Mouse (Mus musculus): Measurements from ENCODE around the gene Tcte1.
A peak's percentile ranks its signal among the peaks of the same experiment; 100 is the strongest.

The Tcte1 gene

DNA sequence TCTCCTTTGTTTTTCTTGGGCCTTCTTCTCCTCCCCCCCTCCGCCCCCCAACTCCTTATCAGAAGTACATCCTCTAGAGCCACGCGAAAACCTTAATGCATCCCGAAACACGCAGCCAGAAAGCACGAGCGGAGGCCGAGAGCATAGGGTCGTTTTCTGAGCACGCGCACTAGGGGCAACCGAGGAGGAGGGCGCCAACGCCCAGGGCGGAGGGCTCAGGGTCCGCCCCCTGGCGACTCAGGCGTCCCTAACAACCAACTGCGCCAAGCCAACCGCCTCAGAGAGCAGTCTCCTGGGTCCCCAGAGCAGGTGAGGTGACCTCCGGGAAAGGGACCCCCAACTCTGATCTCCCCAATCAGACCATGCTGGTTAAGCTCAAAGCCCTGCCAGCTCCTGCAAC, at the start of gene Tcte1:
Tcte1 (plus strand) TSS at position 172 of the 400 bp plus-strand sequence.
- peak; percentile 78 for DNase-seq (ENCODE audit: low read depth, low spot score)

DNA sequence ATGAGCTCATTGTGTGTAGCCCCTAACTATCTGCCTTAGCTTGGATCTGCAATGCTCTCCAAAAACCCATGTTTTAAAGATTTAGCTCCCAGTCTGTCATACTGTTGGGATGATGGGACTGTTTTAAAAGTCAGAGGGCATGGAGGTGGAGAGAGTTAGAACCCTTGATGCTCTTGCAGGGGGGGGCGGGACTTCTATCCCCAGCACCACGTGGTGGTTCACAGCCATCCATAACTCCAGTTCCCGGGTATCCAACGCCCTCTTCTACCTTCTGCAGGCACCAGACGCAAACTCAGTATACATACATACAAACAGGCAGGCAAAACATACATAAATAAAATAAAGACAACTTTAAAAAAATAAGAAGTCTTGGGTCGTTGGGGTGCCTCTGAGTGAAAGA, 49.6 kb upstream of the Tcte1 start:
- DNase-seq (ENCODE audit: low read depth, low spot score), result no peak

DNA sequence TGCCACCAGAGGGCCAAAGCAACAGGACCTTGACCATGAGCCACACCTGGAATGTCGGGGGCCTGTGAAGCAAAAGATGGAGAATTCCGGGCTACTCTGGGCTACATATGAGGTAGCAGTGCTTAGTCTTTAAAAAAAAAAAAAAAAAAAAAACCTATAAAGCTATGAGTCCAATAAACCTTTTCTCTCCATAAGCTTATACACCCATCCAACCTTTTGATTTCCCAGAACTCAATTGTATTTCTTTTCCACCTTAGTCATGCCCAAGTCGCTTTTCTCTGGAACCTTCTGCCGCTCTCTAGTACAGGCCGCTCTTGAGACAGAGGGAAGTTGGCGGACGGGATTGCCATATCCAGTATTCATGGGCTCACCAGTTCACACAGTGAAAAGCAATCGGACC, 49.1 kb upstream of the Tcte1 start:
- DNase-seq (ENCODE audit: low read depth, low spot score), result no peak

DNA sequence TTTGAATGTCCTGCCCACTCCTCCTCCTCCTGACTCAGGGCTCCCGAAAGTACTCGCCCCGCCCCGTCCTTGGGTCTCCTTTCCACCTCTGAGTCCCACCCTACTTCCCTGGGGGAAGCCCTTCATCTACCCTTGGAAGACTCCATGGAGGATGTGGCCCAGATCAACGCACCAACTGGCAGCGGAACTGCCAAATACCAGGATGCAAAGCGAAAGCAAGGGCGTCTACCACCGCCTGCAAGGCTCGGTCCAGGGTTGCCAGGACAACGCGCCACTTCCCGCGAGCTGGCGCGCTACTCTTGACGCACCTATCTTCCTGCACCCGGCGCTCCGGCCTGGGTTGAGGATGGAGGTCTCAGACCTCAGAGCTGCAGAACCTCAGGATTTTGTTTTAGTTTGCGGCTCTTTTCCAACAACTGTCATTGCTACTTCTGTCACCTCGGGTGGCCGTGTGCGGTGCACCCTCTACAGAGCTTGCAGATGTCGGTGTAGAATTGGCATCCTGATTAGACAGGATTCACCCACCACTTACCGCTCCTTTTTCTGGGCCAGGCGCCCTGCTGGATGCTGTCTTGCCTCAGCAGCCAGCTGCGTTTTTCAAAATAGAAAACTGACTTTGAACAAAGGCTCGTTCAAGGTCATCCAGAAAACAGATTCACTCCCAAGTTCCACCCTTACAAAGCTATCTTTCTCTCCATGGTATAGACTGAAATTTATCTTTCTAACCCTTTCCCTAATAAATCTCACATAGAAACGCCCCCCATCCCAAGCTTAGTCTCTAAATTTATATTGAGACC, 48.4 kb upstream of the Tcte1 start, which contains the start of gene Spats1:
Spats1 (minus strand) TSS at position 747 of the 797 bp plus-strand sequence.
- DNase-seq (ENCODE audit: low read depth, low spot score), result peak; percentile 64

DNA sequence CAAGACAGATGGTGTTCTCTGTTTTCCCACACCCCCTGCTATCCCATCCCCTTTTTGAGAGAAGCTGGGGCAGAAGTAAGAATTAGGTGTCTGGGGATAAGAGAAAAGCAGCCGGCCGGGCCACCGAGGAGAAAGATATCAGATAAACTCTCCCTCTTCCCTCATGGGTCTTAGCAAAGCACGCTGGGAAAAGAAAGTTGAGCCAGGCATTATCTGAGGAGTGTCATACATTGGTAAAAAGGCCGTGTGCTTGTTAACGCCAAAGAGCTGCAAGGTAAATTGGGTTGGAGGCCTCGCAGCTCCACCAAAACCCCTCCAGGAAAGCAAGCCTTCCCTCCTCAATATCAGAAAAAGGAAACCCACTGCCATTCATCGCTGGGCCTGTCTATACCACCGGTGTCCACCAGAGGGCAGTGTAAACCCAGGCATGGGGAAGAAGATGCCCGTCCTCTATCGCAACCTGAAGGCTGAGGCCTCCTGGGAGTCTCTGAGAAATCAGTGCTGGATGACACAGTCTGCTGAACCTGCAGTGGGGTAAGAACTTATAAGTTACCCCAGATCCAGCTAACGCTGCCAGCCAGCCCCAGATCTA, 44.9 kb upstream of the Tcte1 start:
- DNase-seq (ENCODE audit: low read depth, low spot score), result peak; percentile 84

DNA sequence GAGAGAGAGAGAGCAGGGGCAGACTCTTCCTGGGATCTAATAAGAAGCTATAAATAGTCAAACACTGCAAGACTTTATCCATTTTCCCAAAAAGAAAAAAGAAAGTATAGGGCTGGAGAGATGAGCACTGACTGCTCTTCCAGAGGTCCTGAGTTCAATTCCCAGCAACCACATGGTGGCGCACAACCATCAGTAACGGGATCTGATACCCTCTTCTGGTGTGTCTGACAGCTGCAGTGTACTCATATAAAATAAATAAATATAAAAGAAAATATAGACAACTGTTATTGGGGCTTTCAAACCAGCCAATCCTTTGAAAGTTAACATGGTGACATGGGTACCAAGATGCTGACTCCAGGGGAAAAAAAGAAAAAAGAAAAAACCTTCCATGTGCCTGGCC, 42.8 kb upstream of the Tcte1 start:
- no peak for DNase-seq (ENCODE audit: low read depth, low spot score)

DNA sequence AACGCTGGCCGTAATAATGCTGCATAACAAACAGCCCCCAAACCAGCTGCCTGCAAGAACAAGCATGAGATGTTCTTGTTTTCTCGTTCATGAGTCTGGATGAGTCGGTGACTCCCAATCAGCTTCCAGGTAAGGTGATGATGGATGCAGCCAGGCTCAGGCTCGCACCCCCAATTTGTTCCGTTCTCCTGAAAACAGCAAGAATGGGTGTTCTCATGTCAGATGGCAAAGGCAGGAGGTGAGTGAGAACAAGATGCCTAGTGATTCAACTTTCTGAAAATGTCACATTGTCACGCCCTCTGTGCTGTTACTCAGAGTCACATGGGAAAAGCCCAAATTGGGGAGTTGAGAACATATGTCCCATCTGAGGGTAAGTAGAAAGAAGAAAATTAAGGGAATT, 37.7 kb upstream of the Tcte1 start:
- DNase-seq (ENCODE audit: low read depth, low spot score), result no peak

DNA sequence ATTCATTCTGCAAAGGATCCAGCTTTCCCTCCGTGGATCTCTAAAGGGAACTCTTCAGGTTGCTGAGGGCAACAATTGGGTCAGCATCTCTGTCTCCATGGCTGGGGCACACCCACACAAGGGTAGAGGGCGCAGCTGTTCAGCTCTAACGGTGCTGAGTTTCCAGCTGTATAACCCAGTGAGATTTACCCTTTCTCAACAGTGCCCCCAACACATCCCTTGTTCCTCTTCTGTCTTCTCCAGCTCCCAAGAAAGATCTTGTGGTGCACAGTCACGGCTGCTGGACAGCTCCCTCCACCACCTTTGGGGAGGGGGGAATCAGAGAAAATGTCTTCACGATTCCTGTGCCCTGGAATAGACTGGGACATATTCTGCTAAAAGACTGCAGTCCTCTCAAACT, 36.0 kb upstream of the Tcte1 start:
- no peak for DNase-seq (ENCODE audit: low read depth, low spot score)

DNA sequence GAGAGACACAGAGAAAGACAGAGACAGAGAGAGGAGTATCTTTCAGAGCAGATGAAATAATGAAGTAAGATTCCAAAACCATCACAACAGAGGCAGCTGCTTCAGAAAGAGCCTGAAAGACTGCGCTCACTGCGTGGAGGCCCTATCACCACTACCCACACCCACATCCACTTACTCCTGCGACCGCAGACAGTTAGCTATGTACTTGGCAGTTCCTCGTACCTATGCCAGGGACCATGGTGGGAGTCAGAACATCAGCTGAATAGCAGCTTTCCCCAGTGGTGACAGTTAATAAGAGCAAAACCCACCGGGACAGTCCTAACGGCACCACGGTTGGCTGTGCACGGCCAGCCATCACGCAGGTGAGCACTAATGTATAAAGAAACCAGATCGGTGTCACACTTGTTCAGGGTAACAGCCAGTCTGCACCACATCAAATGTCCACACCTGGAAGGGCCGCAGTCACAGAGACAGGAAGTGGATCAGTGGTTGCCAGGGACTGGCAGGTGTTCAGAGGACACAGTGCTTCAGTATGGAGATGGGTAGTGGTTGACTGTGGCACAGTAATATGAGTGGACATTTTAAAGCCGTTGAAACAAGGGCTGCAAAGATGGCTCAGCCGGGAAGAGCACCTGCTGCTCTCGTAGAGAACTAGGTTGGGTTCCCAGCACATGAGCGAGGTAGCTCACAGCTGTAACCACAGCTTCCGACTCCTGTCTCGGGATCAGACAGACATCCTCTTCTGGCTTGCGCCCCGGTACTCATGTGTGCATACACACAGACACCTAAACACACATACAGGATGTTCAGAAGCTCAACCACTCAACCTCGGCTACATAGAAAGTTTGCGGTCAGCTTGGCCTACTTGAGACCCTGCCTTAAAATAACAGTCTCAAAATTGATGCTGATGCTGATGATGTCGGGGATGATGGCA, 34.6 kb upstream of the Tcte1 start:
- no peak for DNase-seq (ENCODE audit: low read depth, low spot score)

DNA sequence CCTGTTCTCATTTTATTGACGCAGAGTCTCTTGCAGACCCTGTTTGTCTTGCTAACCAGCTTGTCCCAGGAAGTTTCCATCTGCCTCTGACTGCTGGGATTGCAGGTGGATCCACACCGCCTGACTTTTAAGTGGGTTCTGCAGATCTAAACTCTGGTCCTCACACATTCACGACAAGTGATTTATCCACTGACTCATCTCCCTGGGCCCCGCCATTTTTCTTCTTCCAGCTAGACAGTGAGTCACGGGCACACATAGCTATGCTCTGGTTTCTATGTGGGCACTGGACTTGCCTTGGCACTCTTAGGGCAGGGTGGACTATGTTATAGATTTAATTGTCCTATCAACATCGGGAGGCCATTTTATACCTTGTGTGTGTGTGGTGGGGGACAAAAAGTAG, 33.5 kb upstream of the Tcte1 start:
- no peak for DNase-seq (ENCODE audit: low read depth, low spot score)

DNA sequence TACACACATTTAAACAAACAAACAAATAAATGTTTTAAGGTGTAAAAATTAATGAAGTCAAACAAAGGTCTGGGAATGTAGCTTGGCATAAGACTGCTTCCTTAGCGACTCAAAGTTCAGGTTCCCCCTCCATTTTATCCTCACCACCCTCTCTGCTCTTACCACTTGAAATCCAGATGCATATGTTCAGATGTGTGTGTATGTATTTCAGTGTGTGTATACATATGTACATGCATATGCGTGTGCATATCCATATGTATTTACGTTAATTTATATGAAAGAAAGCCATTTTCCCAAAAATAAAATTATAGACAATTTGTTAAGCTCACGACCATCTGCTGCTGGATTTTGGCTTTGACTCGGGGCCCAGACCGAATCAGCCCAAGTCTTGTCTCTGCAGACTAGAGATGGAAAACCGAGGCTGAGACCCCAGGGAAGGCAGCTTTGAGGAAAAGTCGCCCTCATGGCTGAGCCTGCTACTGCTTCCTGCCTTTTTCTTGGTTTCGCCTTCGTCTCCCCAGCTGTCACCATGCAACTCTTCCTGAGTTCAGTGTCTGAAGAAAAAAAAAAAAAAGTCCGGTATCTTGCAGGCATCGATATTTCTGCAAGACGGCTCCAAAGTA, 32.6 kb upstream of the Tcte1 start:
- no peak for DNase-seq (ENCODE audit: low read depth, low spot score)

DNA sequence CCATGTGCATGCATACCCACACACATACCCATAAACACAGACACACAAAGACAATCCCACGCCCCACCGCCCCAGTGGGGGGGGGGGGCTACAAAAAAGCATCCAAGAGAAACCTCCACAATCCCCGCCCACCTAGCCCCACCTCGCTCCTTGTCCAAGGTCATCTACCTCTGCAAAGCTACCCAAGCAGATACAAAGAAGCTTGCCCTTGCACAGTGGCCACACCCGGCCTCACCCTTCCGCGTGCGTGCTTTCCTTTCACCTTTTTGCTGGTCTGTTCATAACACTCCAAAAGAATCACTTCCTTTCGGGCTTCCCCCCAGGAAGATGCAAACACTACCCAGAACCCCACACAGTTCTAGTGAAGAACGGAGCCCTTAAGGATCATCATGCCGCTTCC, 27.8 kb upstream of the Tcte1 start:
- no peak for DNase-seq (ENCODE audit: low read depth, low spot score)

DNA sequence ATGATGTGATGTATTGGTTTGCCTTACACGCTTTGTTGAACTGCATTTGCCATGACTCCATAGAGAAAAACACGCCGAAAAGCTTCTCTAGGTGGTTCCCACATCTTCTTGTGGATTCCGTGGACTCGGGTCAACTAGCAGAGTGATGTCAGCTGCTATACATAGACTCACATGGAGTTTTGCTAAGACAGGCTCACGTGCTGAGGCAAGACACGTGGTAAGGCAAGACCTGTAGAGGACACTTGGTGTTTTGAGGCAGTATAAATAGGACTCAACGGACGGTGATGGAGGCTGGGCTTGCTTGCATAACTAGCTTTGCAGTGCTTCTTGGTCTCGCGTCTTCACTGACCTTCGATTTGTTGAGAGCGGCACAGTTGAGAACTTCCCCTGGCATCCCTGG, 24.8 kb upstream of the Tcte1 start:
- DNase-seq (ENCODE audit: low read depth, low spot score), result no peak

DNA sequence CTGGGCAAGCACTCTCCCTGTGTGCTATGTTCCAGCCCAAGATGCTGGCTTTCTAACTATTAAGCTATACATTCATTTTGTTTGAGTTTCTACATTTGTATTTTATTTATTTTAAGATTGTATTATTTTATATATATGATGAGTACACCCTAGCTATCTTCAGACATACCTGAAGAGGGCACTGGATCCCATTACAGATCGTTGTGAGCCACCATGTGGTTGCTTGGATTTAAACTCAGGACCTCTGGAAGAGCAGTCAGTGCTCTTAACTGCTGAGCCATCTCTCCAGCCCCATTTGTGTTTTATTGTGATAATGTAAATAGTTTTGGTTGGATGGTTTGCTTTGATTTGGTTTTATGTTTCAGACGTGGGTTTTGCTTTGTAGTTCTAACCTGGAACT, 23.7 kb upstream of the Tcte1 start:
- DNase-seq (ENCODE audit: low read depth, low spot score), result no peak

DNA sequence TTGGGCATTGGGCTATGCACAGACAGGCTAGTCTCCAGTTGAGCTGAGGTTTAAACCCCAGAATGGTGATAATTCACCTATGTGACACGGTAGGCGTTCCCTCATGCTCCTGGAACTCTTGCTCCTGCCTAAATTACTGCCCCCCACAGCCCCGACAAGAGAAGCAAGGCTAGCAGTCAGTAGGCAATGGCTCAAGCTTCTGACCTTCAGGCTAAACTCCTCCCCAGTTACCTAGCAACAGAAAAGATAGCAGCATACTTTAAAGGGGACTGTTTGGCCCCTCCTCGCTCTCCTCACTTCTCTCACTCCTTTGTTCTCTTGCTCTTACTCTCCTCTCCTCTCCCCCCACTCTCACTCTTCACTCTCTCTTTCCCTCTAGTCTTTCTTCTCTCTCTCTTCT, 22.3 kb upstream of the Tcte1 start:
- DNase-seq (ENCODE audit: low read depth, low spot score), result no peak

DNA sequence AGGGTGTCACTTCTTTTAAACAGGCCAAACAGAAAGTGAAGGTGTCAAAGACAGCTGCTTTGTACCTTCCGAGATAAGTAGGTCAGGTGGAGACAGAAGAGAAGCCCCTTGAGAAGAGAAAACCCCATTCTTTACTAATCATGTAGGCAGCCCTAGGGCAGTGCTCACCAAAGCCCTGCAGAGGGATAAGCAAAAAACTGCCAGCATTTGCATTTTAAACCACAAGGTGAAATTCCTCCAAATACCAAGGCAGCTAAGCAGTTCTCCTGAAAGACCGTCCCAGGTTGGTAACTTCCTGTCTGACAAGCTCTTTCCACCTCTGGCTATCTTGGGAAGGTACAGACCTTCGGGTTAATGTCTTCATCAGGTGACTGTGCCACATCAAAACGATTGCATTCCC, 20.9 kb upstream of the Tcte1 start:
- no peak for DNase-seq (ENCODE audit: low read depth, low spot score)

DNA sequence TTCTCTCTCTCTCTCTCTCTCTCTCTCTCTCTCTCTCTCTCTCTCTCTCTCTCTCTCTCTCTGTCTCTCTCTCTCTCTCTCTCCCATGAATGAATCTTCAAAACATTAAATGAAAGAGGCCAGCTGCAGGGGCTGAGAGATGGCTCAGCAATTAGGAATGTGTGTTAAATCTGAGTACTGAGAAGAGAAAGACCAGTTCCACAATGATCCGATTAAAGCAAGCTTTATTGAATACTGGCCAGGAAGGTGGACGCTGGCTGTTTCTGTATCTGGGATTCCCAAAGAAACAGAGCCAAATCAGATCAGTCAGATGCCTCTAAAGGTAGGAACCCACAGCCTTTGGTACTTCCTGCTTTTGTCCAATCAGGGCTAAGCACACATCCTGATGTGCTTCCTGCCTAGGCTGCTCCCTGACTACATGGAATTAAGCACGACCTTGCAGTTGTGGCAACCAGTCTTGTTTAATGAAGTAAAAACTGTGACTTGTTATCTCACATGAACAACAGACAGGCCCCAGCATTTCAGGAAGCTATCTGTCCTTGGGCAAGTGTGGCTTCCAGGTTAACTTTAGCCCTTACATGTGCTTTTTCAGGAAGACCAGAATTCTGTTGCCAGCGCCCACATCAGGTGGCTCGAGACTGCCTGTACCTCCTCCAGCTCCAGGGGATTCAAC, 19.8 kb upstream of the Tcte1 start:
- no peak for DNase-seq (ENCODE audit: low read depth, low spot score)

DNA sequence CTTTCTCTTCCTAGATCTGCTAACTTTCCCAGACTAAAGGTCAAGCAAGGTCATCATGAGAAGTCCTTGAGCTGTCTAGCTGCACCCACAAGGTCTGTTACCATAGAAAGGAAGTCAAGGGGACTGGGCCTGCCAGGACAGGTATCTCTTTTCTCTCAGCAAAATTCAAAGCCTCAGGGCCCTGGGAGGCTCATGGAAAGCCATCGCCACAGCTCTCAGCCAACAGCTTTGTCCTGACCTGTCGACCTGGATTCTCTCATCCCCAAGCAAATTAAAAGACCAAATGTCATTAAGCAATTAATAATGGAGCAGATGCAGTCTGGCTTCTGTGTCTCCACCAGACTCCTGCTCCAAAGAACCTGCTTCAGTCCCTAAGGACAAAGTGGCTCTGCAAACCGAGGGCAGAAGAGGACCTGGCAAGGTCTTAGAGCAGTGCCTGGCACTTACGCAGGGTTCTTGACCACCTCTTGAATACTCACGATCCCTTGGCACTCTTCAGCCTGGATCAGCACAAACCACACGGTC, 17.2 kb upstream of the Tcte1 start:
- no peak for DNase-seq (ENCODE audit: low read depth, low spot score)

DNA sequence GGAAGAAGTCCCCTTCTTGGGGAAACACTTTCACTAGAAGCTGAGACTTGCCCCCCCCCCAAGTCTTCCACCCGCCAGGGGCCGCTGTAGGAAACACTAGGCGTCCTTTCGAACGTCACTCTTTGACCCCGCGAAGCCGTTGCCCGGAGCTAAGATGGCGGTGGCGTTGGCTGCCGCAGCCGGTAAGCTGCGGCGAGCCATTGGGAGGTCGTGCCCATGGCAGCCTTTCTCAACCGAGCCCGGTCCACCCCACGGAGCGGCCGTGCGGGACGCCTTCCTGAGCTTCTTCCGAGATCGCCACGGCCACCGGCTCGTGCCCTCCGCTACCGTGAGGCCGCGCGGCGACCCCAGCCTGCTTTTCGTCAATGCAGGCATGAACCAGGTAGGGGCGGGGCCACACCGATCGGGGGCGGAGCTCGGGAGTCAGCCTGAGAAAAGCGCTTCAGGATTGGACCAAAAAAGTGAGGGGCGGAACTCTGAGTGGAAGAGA, 16.5 kb upstream of the Tcte1 start, which contains the start of gene Aars2:
Aars2 (plus strand) TSS at position 142 of the 490 bp plus-strand sequence.
- peak; percentile 94 for DNase-seq (ENCODE audit: low read depth, low spot score)

DNA sequence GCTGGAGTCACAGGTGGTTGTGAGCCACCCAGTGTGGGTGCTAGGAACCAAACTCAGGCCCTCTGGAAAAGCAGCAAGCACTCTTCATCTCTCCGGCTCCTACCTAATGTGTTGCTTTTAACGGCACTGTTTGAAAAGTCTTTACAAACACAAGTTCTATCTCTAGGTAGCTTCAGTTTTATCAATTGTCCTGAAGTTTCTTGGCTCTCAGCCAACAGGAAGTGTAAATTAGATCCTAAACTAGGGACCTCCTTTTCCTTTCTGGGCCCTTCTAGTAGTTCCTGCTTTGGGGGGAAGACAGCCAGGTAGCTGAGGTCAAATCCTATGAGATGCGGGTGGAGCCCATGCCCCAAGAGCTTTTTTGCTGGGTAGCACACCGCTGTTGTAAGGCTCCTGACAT, 12.4 kb upstream of the Tcte1 start:
- DNase-seq (ENCODE audit: low read depth, low spot score), result no peak

DNA sequence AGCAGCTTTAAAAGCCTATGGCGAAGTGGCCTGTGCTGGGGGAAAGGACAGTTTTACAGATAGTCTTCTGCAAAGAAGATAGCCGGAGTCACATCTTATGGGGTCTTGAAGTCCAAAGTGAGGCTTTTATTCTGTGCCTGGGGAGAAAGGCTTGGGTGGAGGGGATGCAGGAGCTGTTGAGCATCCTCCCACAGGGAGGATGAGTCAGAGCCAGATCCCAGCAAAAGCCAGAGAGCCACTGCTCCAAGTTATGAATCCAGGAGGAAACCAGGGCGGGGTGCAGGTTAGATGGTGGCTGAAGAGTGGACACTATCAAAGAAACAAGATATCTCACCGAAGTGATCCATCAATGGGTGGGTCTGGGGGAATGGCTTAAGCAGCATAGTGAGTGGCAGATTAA, 11.5 kb upstream of the Tcte1 start:
- DNase-seq (ENCODE audit: low read depth, low spot score), result no peak

All from mesoderm, embryonic 11.5 days (tissue).